Mouse (Mus musculus) liver, adult 2 months (tissue): ENCODE data around the gene Bcl11a. TPM values are rescaled to one million over a fixed set of nuclear protein-coding genes. Genes with fewer than 3 reads are reported as not detected.

ENCODE experiments used
- DNase-seq: peaks from one replicate; pipeline ENCODE4 v3.0.0-alpha.2; 2011; ENCODE audit warnings: low read depth, low spot score; ENCODE audit errors: extremely low read depth
- H3K27ac ChIP-seq: fragments of 200-500 bp; replicated peaks from 2 replicates; pipeline ENCODE4 v1.5.1; 2012; ENCODE audit warnings: low read depth, mild to moderate bottlenecking, control low read depth, inconsistent platforms, low read length; ENCODE audit not compliant: insufficient read depth
- H3K27me3 ChIP-seq: fragments of 200-500 bp; 2 replicates; pipeline ENCODE4 v1.6.1; 2012; ENCODE audit warnings: mild to moderate bottlenecking, moderate library complexity, low read length, inconsistent platforms; ENCODE audit not compliant: control insufficient read depth, insufficient read depth
- H3K36me3 ChIP-seq: fragments of 200-500 bp; 2 replicates; pipeline ENCODE4 v1.6.1; 2012; ENCODE audit warnings: low read length, inconsistent platforms; ENCODE audit not compliant: control insufficient read depth, insufficient read depth
- H3K4me1 ChIP-seq: fragments of 200-500 bp; 2 replicates; pipeline ENCODE4 v1.6.1; 2011; ENCODE audit warnings: low read length; ENCODE audit not compliant: control insufficient read depth, insufficient read depth
- H3K4me3 ChIP-seq: fragments of 200-500 bp; 2 replicates; pipeline ENCODE4 v1.5.1; 2011; ENCODE audit warnings: low read depth, mild to moderate bottlenecking, control low read depth, low read length, moderate library complexity; ENCODE audit not compliant: insufficient read depth
- H3K79me2 ChIP-seq: fragments of 200-500 bp; 2 replicates; pipeline ENCODE4 v1.6.1; 2012; ENCODE audit warnings: inconsistent platforms, mild to moderate bottlenecking, low read length, moderate library complexity; ENCODE audit not compliant: control insufficient read depth, insufficient read depth
- H3K9ac ChIP-seq: fragments of 200-500 bp; 2 replicates; pipeline ENCODE4 v1.6.1; 2012; ENCODE audit warnings: low read depth, mild to moderate bottlenecking, control low read depth, inconsistent platforms, low read length
- CTCF ChIP-seq: fragments of 200-500 bp; IDR thresholded peaks from 2 replicates; pipeline ENCODE4 v1.5.1; 2011; ENCODE audit warnings: low read depth, low read length, control low read depth
- POLR2A ChIP-seq: fragments of 200-500 bp; IDR thresholded peaks from 2 replicates; pipeline ENCODE4 v1.6.1; 2011; ENCODE audit warnings: low read length, control low read depth; ENCODE audit not compliant: insufficient read depth; ENCODE audit errors: extremely low read depth
- WGBS: fragments of 180-500 bp; shearing (Covaris S2); methylation state at CpG from one replicate; pipeline ENCODE4 v1.1.7; 2018; 5-methylcytosine and 5-hydroxymethylcytosine counted together
- polyA plus RNA-seq: library from polyadenylated mRNA; depleted of rRNA; stranded (reverse); fragments of >200 nt; gene quantifications from 2 replicates; pipeline ENCODE4 v1.2.3, GENCODE M21; 2012
- total RNA-seq: library from RNA; depleted of rRNA; stranded (reverse); fragments of >200 nt; gene quantifications from 2 replicates; pipeline ENCODE4 v1.2.3, GENCODE M21; 2014

Gene Bcl11a
- total and polyA plus RNA-seq, 2 experiments, result 0.09 to 0.13 TPM

GRCm38 (mm10) chr11:24108974-24109373, 31.1 kb downstream of the Bcl11a start:
- no peaks in the 10 kb centered on the region for H3K27me3 ChIP-seq
- H3K4me3 ChIP-seq, result no peak overlapping the region
- DNase-seq, result no peak
- TF ChIP-seq CTCF (no peak), POLR2A (no peak)
- H3K79me2 ChIP-seq, result no peaks in the 10 kb centered on the region
- H3K36me3 ChIP-seq, result no peaks in the 10 kb centered on the region
- 53% methylated on average over 3 of the region's 3 CpGs for WGBS
- no peaks in the 10 kb centered on the region for H3K4me1 ChIP-seq
- H3K9ac ChIP-seq, result no peak overlapping the region
- H3K27ac ChIP-seq, result no peak overlapping the region

DNA sequence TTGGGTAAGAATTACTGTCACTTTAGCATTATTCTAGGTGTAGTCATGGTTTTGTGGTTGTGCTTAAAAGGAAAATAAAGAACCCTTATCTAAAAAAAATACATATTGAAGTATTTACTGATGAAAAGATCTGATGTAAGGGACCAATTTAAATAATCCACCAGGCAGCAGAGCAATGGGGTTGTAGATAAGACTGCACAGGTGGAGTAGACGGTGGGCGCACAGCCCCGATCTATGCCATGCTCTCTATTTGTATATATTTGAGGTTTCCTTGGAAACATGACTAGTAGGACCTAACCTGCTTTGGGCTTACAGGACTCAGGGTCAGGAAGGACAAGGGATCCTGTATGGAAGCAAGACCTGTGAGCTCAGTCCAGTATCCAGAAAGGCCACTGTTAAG, 31.5 kb downstream of the Bcl11a start:
- WGBS, result 85% methylated on average over 3 of the region's 3 CpGs
- no peaks in the 10 kb centered on the region for H3K36me3 ChIP-seq
- no peak overlapping the region for H3K9ac ChIP-seq
- TF ChIP-seq CTCF (no peak), POLR2A (no peak)
- DNase-seq, result no peak
- no peaks in the 10 kb centered on the region for H3K4me1 ChIP-seq
- no peak overlapping the region for H3K27ac ChIP-seq
- no peak overlapping the region for H3K4me3 ChIP-seq
- no peaks in the 10 kb centered on the region for H3K79me2 ChIP-seq
- no peaks in the 10 kb centered on the region for H3K27me3 ChIP-seq

DNA sequence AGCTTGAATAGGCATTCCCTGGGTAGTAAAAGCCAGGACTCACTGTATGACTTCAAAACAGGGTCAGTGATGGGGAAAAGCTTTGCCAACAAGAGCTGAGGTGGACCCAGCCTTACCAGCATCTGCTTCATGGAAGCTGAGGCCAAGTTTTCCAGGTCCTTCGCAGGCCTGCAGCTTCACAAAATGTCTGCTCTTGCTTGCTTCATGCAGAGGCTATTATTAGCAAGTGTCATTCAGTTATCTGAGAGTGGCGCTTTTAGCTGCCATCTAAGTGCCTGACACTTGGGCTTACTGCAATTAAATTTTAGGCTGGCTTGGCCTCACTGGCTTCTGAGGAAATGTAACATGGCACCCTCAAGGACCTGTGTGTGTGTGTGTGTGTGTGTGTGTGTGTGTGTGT, 32.3 kb downstream of the Bcl11a start:
- Histone ChIP-seq H3K36me3 (no peaks in the 10 kb centered on the region), H3K4me1 (no peaks in the 10 kb centered on the region), H3K27ac (no peak overlapping the region), H3K79me2 (no peaks in the 10 kb centered on the region), H3K27me3 (no peaks in the 10 kb centered on the region), H3K4me3 (no peak overlapping the region), H3K9ac (no peak overlapping the region)
- WGBS, result 81% methylated on average over 2 of the region's 2 CpGs
- TF ChIP-seq POLR2A (no peak), CTCF (no peak)
- DNase-seq, result no peak

- no peaks in the 10 kb centered on the region for H3K4me1 ChIP-seq
- 74% methylated on average over 6 of the region's 6 CpGs for WGBS
These were observed 33.9 kb downstream of the Bcl11a start for GRCm38 (mm10) chr11:24111720-24112119.

GRCm38 (mm10) chr11:24115017-24115752, 37.3 kb downstream of the Bcl11a start:
- Histone ChIP-seq H3K79me2 (no peaks in the 10 kb centered on the region), H3K4me1 (no peaks in the 10 kb centered on the region), H3K27me3 (no peaks in the 10 kb centered on the region), H3K27ac (no peak overlapping the region), H3K9ac (no peak overlapping the region), H3K4me3 (no peak overlapping the region), H3K36me3 (no peaks in the 10 kb centered on the region)
- TF ChIP-seq POLR2A, result no peak
- no peak for TF ChIP-seq CTCF
- DNase-seq, result no peak
- WGBS, result 84% methylated on average over 12 of the region's 12 CpGs

More at GRCm38 (mm10) chr11:24111720-24112119, 33.9 kb downstream of the Bcl11a start:
- H3K79me2 ChIP-seq, result no peaks in the 10 kb centered on the region
- H3K4me3 ChIP-seq, result no peak overlapping the region
- no peak overlapping the region for H3K27ac ChIP-seq
- H3K27me3 ChIP-seq, result no peaks in the 10 kb centered on the region
- H3K36me3 ChIP-seq, result no peaks in the 10 kb centered on the region
- DNase-seq, result no peak
- H3K9ac ChIP-seq, result no peak overlapping the region
- TF ChIP-seq CTCF (no peak), POLR2A (no peak)

GRCm38 (mm10) chr11:24116041-24116440, 38.2 kb downstream of the Bcl11a start:
- H3K79me2 ChIP-seq, result no peaks in the 10 kb centered on the region
- TF ChIP-seq CTCF (no peak), POLR2A (no peak)
- H3K9ac ChIP-seq, result no peak overlapping the region
- H3K36me3 ChIP-seq, result no peaks in the 10 kb centered on the region
- H3K4me3 ChIP-seq, result no peak overlapping the region
- WGBS, result 87% methylated on average over 2 of the region's 2 CpGs
- H3K27ac ChIP-seq, result no peak overlapping the region
- H3K4me1 ChIP-seq, result no peaks in the 10 kb centered on the region
- DNase-seq, result no peak
- no peaks in the 10 kb centered on the region for H3K27me3 ChIP-seq
